Mouse (Mus musculus) forebrain, embryonic 10.5 days (tissue): ENCODE measurements around the gene Ston2. TPM values are rescaled to one million over a fixed set of nuclear protein-coding genes. Genes with fewer than 3 reads are reported as not detected.

ENCODE experiments used
- DNase-seq: peaks from one replicate; pipeline ENCODE4 v3.0.0-alpha.2; 2017; ENCODE audit warnings: low spot score; ENCODE audit errors: extremely low spot score
- H3K27ac ChIP-seq: fragments of 300-500 bp; sonication (generic); 2 replicates; pipeline ENCODE4 v1.5.1; 2016; ENCODE audit warnings: mild to moderate bottlenecking
- H3K27me3 ChIP-seq: fragments of 300-500 bp; sonication (generic); 2 replicates; pipeline ENCODE4 v1.6.1; 2016; ENCODE audit warnings: mild to moderate bottlenecking; ENCODE audit not compliant: poor library complexity, severe bottlenecking
- H3K36me3 ChIP-seq: fragments of 300-500 bp; sonication (generic); replicated peaks from 2 replicates; pipeline ENCODE4 v1.6.1; 2016; ENCODE audit warnings: mild to moderate bottlenecking, moderate library complexity
- H3K4me1 ChIP-seq: fragments of 300-500 bp; sonication (generic); 2 replicates; pipeline ENCODE4 v1.6.1; 2016
- H3K4me3 ChIP-seq: fragments of 300-500 bp; sonication (generic); 2 replicates; pipeline ENCODE4 v1.5.1; 2016; ENCODE audit warnings: mild to moderate bottlenecking, moderate library complexity
- H3K9me3 ChIP-seq: fragments of 300-500 bp; sonication (generic); 2 replicates; pipeline ENCODE4 v1.6.1; 2016; ENCODE audit warnings: mild to moderate bottlenecking, moderate library complexity
- WGBS: fragments of 180-500 bp; shearing (Covaris S2); methylation state at CpG from one replicate; pipeline ENCODE4 v1.1.7; 2016; 5-methylcytosine and 5-hydroxymethylcytosine counted together
- polyA plus RNA-seq: library from polyadenylated mRNA; unstranded; fragments of >200 nt; fragmentation: Nextera tagmentation; extraction: Ambion mirVana; gene quantifications from 2 replicates; pipeline ENCODE4 v1.2.1, GENCODE M21; 2016

The Ston2 gene
- polyA plus RNA-seq, 1 experiment from 2014 or later, result 11.5 TPM

- Histone ChIP-seq H3K4me3 (no peak overlapping the region), H3K4me1 (peaks cover 8% of the 10 kb centered on the region), H3K27me3 (no peaks in the 10 kb centered on the region), H3K27ac (no peak overlapping the region), H3K9me3 (peaks cover 4% of the 10 kb centered on the region; the same call in 1 of the 2 replicates), H3K36me3 (no peaks in the 10 kb centered on the region)
- WGBS, result 86% methylated on average over 5 of the region's 5 CpGs
- DNase-seq, result no peak
Observed at GRCm38 (mm10) chr12:91626482-91626881, 161.7 kb downstream of the Ston2 start.

DNA sequence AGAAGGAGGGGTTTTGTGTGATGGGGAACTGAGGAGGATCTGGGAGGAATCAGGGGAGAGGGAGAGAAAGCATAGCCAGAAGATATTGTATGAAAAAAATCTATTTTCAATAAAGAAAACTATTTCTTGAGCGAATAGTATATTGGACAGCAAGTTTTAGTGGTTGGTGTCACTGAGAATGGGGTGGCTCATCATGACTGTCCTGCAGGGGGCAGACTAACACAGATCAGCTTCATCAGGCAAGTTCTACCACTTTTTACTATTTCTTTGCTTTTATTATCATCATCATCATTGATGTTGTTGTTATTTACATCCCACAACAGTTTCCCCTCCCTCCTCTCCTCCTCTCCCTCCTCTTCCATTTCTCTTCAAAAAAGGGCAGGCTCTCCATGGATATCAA, 163.2 kb downstream of the Ston2 start:
- H3K9me3 ChIP-seq, result peaks cover 4% of the 10 kb centered on the region; the same call in 1 of the 2 replicates
- no peak overlapping the region for H3K27ac ChIP-seq
- no peak overlapping the region for H3K4me3 ChIP-seq
- H3K36me3 ChIP-seq, result no peaks in the 10 kb centered on the region
- no peaks in the 10 kb centered on the region for H3K27me3 ChIP-seq
- no peak for DNase-seq
- no peaks in the 10 kb centered on the region for H3K4me1 ChIP-seq
- WGBS, result 76% methylated on average over 1 of the region's 1 CpGs

DNA sequence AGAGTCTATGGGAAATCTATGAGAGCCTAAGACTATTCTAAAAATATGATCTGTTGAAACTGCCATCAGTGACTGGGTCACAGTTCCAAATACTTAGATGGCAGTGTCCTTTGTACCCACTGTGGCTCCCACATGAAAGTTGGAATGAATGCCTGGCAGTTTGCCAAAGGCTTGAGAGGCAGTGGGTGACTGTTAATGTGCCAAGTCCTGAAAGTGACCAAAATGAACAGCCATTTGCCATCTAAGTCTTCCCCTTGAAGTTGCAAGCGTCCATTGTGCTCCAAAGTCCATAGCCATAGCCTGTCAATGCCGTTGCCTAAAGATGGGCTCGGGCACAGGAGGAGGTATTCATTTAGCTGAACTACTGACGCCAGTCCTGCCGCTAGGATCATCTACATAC, 178.8 kb downstream of the Ston2 start:
- Histone ChIP-seq H3K27me3 (no peaks in the 10 kb centered on the region), H3K27ac (no peak overlapping the region), H3K4me1 (peaks cover 5% of the 10 kb centered on the region; the same call in 1 of the 2 replicates), H3K4me3 (no peak overlapping the region), H3K36me3 (no peaks in the 10 kb centered on the region), H3K9me3 (0 out of 2 replicates have a peak, but pooled peaks cover 6% of the 10 kb centered on the region)
- no peak for DNase-seq
- WGBS, result 96% methylated on average over 5 of the region's 5 CpGs

DNA sequence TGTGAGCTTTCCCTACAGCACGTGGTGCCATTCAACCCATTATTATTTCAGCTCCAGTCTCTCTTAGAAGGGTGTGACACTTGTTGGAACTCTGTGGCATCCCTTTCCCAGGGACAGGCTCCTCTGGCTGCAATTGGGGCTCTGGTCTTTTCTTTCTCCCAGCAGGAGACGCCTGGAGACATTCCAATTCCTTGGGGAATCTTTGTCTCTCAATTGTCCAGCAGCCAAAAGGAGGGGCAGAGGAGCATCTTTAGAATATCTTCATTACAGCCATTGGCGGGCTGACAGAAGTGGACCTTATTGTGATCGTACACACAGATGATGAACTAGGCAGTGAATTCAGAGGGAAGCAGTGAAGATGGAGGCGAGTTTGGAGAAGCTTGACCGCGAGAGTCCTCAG, 180.5 kb downstream of the Ston2 start:
- WGBS, result 51% methylated on average over 7 of the region's 7 CpGs
- no peak for DNase-seq
- Histone ChIP-seq H3K4me3 (no peak overlapping the region), H3K27me3 (no peaks in the 10 kb centered on the region), H3K36me3 (no peaks in the 10 kb centered on the region), H3K4me1 (peaks cover 5% of the 10 kb centered on the region; the same call in 1 of the 2 replicates), H3K27ac (no peak overlapping the region), H3K9me3 (0 out of 2 replicates have a peak, but pooled peaks cover 6% of the 10 kb centered on the region)

GRCm38 (mm10) chr12:91606651-91607050, 181.5 kb downstream of the Ston2 start:
- no peaks in the 10 kb centered on the region for H3K27me3 ChIP-seq
- no peak overlapping the region for H3K4me3 ChIP-seq
- H3K4me1 ChIP-seq, result peaks cover 5% of the 10 kb centered on the region; the same call in 1 of the 2 replicates
- H3K9me3 ChIP-seq, result 0 out of 2 replicates have a peak, but pooled peaks cover 6% of the 10 kb centered on the region
- H3K27ac ChIP-seq, result no peak overlapping the region
- no peaks in the 10 kb centered on the region for H3K36me3 ChIP-seq
- WGBS, result 92% methylated on average over 13 of the region's 13 CpGs
- no peak for DNase-seq

- H3K36me3 ChIP-seq, result no peaks in the 10 kb centered on the region
- H3K27ac ChIP-seq, result no peak overlapping the region
- no peak overlapping the region for H3K4me3 ChIP-seq
- WGBS, result 79% methylated on average over 6 of the region's 6 CpGs
- H3K27me3 ChIP-seq, result no peaks in the 10 kb centered on the region
- H3K4me1 ChIP-seq, result peaks cover 5% of the 10 kb centered on the region; the same call in 1 of the 2 replicates
- DNase-seq, result no peak
- H3K9me3 ChIP-seq, result 0 out of 2 replicates have a peak, but pooled peaks cover 6% of the 10 kb centered on the region
Observed at GRCm38 (mm10) chr12:91604600-91604999, 183.6 kb downstream of the Ston2 start.

- H3K36me3 ChIP-seq, result no peaks in the 10 kb centered on the region
- H3K4me1 ChIP-seq, result peaks cover 25% of the 10 kb centered on the region
- no peaks in the 10 kb centered on the region for H3K9me3 ChIP-seq
- H3K27me3 ChIP-seq, result no peaks in the 10 kb centered on the region
- no peak for DNase-seq
- no peak overlapping the region for H3K27ac ChIP-seq
- no peak overlapping the region for H3K4me3 ChIP-seq
- WGBS, result 96% methylated on average over 3 of the region's 3 CpGs
Observed at GRCm38 (mm10) chr12:91592128-91592527, 196.1 kb downstream of the Ston2 start.

- no peaks in the 10 kb centered on the region for H3K9me3 ChIP-seq
- H3K27me3 ChIP-seq, result no peaks in the 10 kb centered on the region
- WGBS, result 84% methylated on average over 1 of the region's 1 CpGs
Observed at GRCm38 (mm10) chr12:91591191-91591590, 197.0 kb downstream of the Ston2 start.

GRCm38 (mm10) chr12:91590716-91591115, 197.5 kb downstream of the Ston2 start:
- H3K4me3 ChIP-seq, result peak overlapping the region; percentile 89
- peak overlapping the region; percentile 100 for H3K27ac ChIP-seq
- peaks cover 3% of the 10 kb centered on the region; the same call in 1 of the 2 replicates for H3K9me3 ChIP-seq
- peaks cover 30% of the 10 kb centered on the region for H3K4me1 ChIP-seq
- peak; percentile 18 for DNase-seq
- peaks cover 9% of the 10 kb centered on the region for H3K36me3 ChIP-seq
- no peaks in the 10 kb centered on the region for H3K27me3 ChIP-seq
- WGBS, result 39% methylated on average over 6 of the region's 6 CpGs

More at GRCm38 (mm10) chr12:91591191-91591590, 197.0 kb downstream of the Ston2 start:
- Histone ChIP-seq H3K27ac (peak overlapping the region; percentile 100), H3K36me3 (peaks cover 5% of the 10 kb centered on the region), H3K4me1 (peaks cover 30% of the 10 kb centered on the region), H3K4me3 (peak overlapping the region; percentile 89)
- DNase-seq, result no peak

DNA sequence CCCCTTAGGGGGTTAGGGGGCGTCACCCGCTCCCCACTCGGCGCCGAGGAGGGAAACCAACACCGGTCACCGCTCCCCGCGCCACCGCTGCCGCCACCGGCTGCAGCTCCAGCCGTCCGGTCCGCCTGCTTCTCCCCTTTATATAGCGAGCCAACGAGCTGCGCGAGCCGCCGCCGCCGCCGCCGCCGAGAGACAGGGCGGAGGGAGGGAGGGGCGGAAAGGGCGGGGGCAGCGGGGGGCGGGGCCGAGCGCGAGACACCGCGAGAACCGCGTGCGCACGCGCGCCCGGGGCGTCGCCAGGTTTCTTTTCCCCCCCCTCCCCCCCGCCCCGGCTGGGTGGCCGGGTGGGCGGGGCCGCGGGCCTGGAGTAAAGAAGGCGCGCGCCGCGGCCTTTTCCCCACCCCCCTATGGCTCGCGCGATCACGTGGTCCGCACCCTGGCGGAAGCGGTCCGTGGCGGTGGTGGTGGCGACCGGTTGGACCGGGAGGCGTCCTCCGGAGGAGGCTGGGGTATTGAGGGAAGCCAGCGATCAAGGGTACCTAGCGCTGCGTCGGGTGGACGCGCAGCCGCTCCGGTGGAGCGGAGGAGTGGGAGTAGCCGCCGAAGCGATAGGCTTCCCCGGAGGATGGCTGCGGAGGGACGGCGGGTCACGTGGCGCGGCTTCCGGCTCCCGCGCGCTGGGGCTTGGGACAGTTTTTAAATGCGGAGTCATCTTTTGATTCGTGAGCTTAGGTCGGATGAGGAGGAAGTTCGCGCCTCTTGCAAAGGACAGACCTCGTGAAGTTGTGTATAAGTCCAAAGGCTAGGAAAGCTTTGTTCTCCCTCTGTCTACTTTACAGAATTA, 198.1 kb downstream of the Ston2 start, which contains the start of gene Gtf2a1:
Gene Gtf2a1 (minus strand): TSS at position 641 of the 844 bp plus-strand sequence.
- peak within 1 kb of the TSS; percentile 100 for H3K27ac ChIP-seq
- H3K4me3 ChIP-seq, result peak within 1 kb of the TSS; percentile 89
- H3K36me3 ChIP-seq, result peaks cover 16% of the 10 kb centered on the region
- H3K9me3 ChIP-seq, result peaks cover 3% of the 10 kb centered on the region; the same call in 1 of the 2 replicates
- DNase-seq, result peak; percentile 94
- peaks cover 31% of the 10 kb centered on the region for H3K4me1 ChIP-seq
- H3K27me3 ChIP-seq, result no peaks in the 10 kb centered on the region
- WGBS, result under 1% methylated on average over 80 of the region's 99 CpGs

DNA sequence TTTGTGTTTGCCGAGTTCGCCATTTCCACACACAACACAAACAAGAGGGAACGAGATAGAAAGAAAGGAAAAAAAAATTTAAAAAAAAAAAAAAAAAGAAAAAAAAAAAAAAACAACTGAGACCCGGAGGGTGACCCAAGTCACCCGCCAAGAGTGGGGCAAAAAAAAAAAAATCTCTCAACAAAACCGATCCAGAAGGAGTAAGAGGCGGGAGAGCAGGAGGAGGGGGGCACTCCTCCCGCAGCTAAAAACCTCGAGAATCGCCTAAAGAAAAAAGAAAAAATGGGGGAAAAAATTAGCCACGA, 198.7 kb downstream of the Ston2 start:
- Histone ChIP-seq H3K4me3 (peak overlapping the region; percentile 89), H3K9me3 (peaks cover 3% of the 10 kb centered on the region; the same call in 1 of the 2 replicates), H3K27me3 (no peaks in the 10 kb centered on the region), H3K27ac (peak overlapping the region; percentile 100), H3K4me1 (peaks cover 30% of the 10 kb centered on the region), H3K36me3 (peaks cover 22% of the 10 kb centered on the region)
- 0% methylated on average over 11 of the region's 11 CpGs for WGBS
- DNase-seq, result no peak

GRCm38 (mm10) chr12:91588670-91589541, 199.3 kb downstream of the Ston2 start:
- under 1% methylated on average over 46 of the region's 83 CpGs for WGBS

More at GRCm38 (mm10) chr12:91588670-91589541, 199.3 kb downstream of the Ston2 start:
- peak overlapping the region; percentile 89 for H3K4me3 ChIP-seq
- peak overlapping the region; percentile 100 for H3K27ac ChIP-seq
- H3K4me1 ChIP-seq, result peaks cover 33% of the 10 kb centered on the region
- peak; percentile 47 for DNase-seq
- no peaks in the 10 kb centered on the region for H3K27me3 ChIP-seq
- peaks cover 3% of the 10 kb centered on the region; the same call in 1 of the 2 replicates for H3K9me3 ChIP-seq
- peaks cover 28% of the 10 kb centered on the region for H3K36me3 ChIP-seq
